Mouse (Mus musculus) limb, embryonic 14.5 days (tissue): ENCODE data around the gene Timp2. TPM values are rescaled to one million over a fixed set of nuclear protein-coding genes. Genes with fewer than 3 reads are reported as not detected.
A peak's percentile ranks its signal among the peaks of the same experiment; 100 is the strongest.

Source experiments
- ATAC-seq: fragments of 200-750 bp; cut with Nextera tagmentation; 2 replicates; pipeline ENCODE4 v1.8.0; 2017; ENCODE audit warnings: low read depth, moderate number of reproducible peaks, moderate TSS enrichment; ENCODE audit not compliant: low FRiP score
- DNase-seq: peaks from one replicate; pipeline ENCODE4 v3.0.0-alpha.2; 2015; ENCODE audit warnings: low spot score
- H3K27ac ChIP-seq: fragments of 300-500 bp; sonication (generic); replicated peaks from 2 replicates; pipeline ENCODE4 v1.5.1; 2014; ENCODE audit warnings: low read depth, mild to moderate bottlenecking, low read length, moderate library complexity, mixed read lengths
- H3K27me3 ChIP-seq: fragments of 300-500 bp; sonication (generic); 2 replicates; pipeline ENCODE4 v1.6.1; 2014; ENCODE audit warnings: low read length, mixed read lengths; ENCODE audit not compliant: control insufficient read depth, insufficient read depth
- H3K36me3 ChIP-seq: fragments of 300-500 bp; sonication (generic); 2 replicates; pipeline ENCODE4 v1.6.1; 2014; ENCODE audit warnings: mild to moderate bottlenecking, low read length, moderate library complexity, mixed read lengths; ENCODE audit not compliant: control insufficient read depth, insufficient read depth
- H3K4me1 ChIP-seq: fragments of 300-500 bp; sonication (generic); 2 replicates; pipeline ENCODE4 v1.6.1; 2014; ENCODE audit warnings: antibody characterized with exemption, low read length, mixed read lengths; ENCODE audit not compliant: control insufficient read depth, insufficient read depth
- H3K4me2 ChIP-seq: fragments of 300-500 bp; sonication (generic); replicated peaks from 2 replicates; pipeline ENCODE4 v1.6.1; 2014; ENCODE audit warnings: low read depth, mild to moderate bottlenecking, low read length, moderate library complexity; ENCODE audit not compliant: severe bottlenecking
- H3K4me3 ChIP-seq: fragments of 300-500 bp; sonication (generic); replicated peaks from 2 replicates; pipeline ENCODE4 v1.5.1; 2014; ENCODE audit warnings: low read length
- H3K9ac ChIP-seq: fragments of 300-500 bp; sonication (generic); 2 replicates; pipeline ENCODE4 v1.6.1; 2014; ENCODE audit warnings: mild to moderate bottlenecking, low read depth, low read length, moderate library complexity; ENCODE audit not compliant: severe bottlenecking
- H3K9me3 ChIP-seq: fragments of 300-500 bp; sonication (generic); 2 replicates; pipeline ENCODE4 v1.6.1; 2016; ENCODE audit warnings: low read length; ENCODE audit not compliant: control insufficient read depth
- POLR2A ChIP-seq: fragments of 200-500 bp; IDR thresholded peaks from 2 replicates; pipeline ENCODE4 v1.8.0; 2012; ENCODE audit warnings: inconsistent platforms, mild to moderate bottlenecking, moderate library complexity, borderline replicate concordance; ENCODE audit not compliant: insufficient read depth, insufficient read length; ENCODE audit errors: extremely low read depth
- WGBS: fragments of 180-500 bp; shearing (Covaris S2); extraction: QIAGEN DNeasy Blood & Tissue Kit; methylation state at CpG from one replicate; pipeline ENCODE4 v1.1.7; 2014; 5-methylcytosine and 5-hydroxymethylcytosine counted together
- polyA plus RNA-seq, 2 experiments: library from polyadenylated mRNA; depleted of rRNA in 1 of 2; stranded (reverse) in 1 of 2; unstranded in 1 of 2; fragments of >200 nt; fragmentation: Nextera tagmentation in 1 of 2; extraction: Ambion mirVana in 1 of 2; gene quantifications; 2 replicates each; pipeline versions ENCODE4 v1.2.1 to v1.2.3; 2012 to 2014

The Timp2 gene
- polyA plus RNA-seq, 2 experiments = 175 to 202 TPM

- Histone ChIP-seq H3K9ac (peak overlapping the region; percentile 98), H3K9me3 (no peaks in the 10 kb centered on the region), H3K4me1 (peaks cover 37% of the 10 kb centered on the region), H3K4me2 (peak overlapping the region; percentile 86), H3K36me3 (peaks cover 23% of the 10 kb centered on the region), H3K27me3 (no peaks in the 10 kb centered on the region), H3K27ac (peak overlapping the region; percentile 96), H3K4me3 (peak overlapping the region; percentile 93)
- peak; percentile 45; the same call in 1 of the 2 replicates for ATAC-seq
- TF ChIP-seq POLR2A = no peak
- no peak for DNase-seq
- 1% methylated on average over 20 of the region's 47 CpGs for WGBS
Measured at GRCm38 (mm10) chr11:118354636-118355191, 826 bp downstream of the Timp2 start.

- H3K4me1 ChIP-seq = peaks cover 54% of the 10 kb centered on the region
- H3K36me3 ChIP-seq = peaks cover 23% of the 10 kb centered on the region
- TF ChIP-seq POLR2A = no peak
- 74% methylated on average over 5 of the region's 5 CpGs for WGBS
- H3K4me3 ChIP-seq = no peak overlapping the region
- H3K9ac ChIP-seq = no peak overlapping the region
- no peaks in the 10 kb centered on the region for H3K27me3 ChIP-seq
- peak overlapping the region; percentile 50; the same call in 1 of the 2 replicates for H3K27ac ChIP-seq
- H3K4me2 ChIP-seq = no peak overlapping the region
- DNase-seq (no peak), ATAC-seq (no peak)
- no peaks in the 10 kb centered on the region for H3K9me3 ChIP-seq
Measured at GRCm38 (mm10) chr11:118349494-118349893, 6.0 kb downstream of the Timp2 start.

- Histone ChIP-seq H3K9me3 (no peaks in the 10 kb centered on the region), H3K4me1 (peaks cover 49% of the 10 kb centered on the region), H3K36me3 (peaks cover 23% of the 10 kb centered on the region), H3K27me3 (no peaks in the 10 kb centered on the region), H3K9ac (no peak overlapping the region), H3K4me2 (no peak overlapping the region; the same call in 1 of the 2 replicates), H3K4me3 (no peak overlapping the region), H3K27ac (peak overlapping the region; percentile 50; the same call in 1 of the 2 replicates)
- no peak for ATAC-seq
- no peak for TF ChIP-seq POLR2A
- WGBS = 45% methylated on average over 5 of the region's 5 CpGs
- no peak for DNase-seq
Measured at GRCm38 (mm10) chr11:118348877-118349276, 6.7 kb downstream of the Timp2 start.

GRCm38 (mm10) chr11:118348419-118348818 lies 7.1 kb downstream of the Timp2 start:
- WGBS = 48% methylated on average over 3 of the region's 3 CpGs
- DNase-seq (no peak), ATAC-seq (no peak)
- H3K9me3 ChIP-seq = no peaks in the 10 kb centered on the region
- peaks cover 23% of the 10 kb centered on the region for H3K36me3 ChIP-seq
- H3K4me2 ChIP-seq = no peak overlapping the region
- peaks cover 45% of the 10 kb centered on the region for H3K4me1 ChIP-seq
- H3K27ac ChIP-seq = no peak overlapping the region
- H3K27me3 ChIP-seq = no peaks in the 10 kb centered on the region
- H3K4me3 ChIP-seq = no peak overlapping the region
- H3K9ac ChIP-seq = no peak overlapping the region
- TF ChIP-seq POLR2A = no peak

GRCm38 (mm10) chr11:118347911-118348310 lies 7.6 kb downstream of the Timp2 start:
- H3K4me1 ChIP-seq = peaks cover 40% of the 10 kb centered on the region
- H3K27ac ChIP-seq = no peak overlapping the region
- no peak for ATAC-seq

GRCm38 (mm10) chr11:118347391-118347790 lies 8.1 kb downstream of the Timp2 start:
- 90% methylated on average over 2 of the region's 2 CpGs for WGBS
- Histone ChIP-seq H3K4me3 (no peak overlapping the region), H3K9ac (no peak overlapping the region), H3K4me1 (peaks cover 35% of the 10 kb centered on the region), H3K4me2 (no peak overlapping the region), H3K36me3 (peaks cover 19% of the 10 kb centered on the region; the same call in 1 of the 2 replicates), H3K27ac (no peak overlapping the region), H3K27me3 (no peaks in the 10 kb centered on the region), H3K9me3 (no peaks in the 10 kb centered on the region)
- no peak for TF ChIP-seq POLR2A
- no peak for DNase-seq
- ATAC-seq = no peak

More at GRCm38 (mm10) chr11:118347911-118348310, 7.6 kb downstream of the Timp2 start:
- no peak for TF ChIP-seq POLR2A
- H3K4me3 ChIP-seq = no peak overlapping the region
- WGBS = 79% methylated on average over 12 of the region's 12 CpGs
- no peak for DNase-seq
- H3K9ac ChIP-seq = no peak overlapping the region
- H3K36me3 ChIP-seq = peaks cover 19% of the 10 kb centered on the region
- H3K27me3 ChIP-seq = no peaks in the 10 kb centered on the region
- H3K9me3 ChIP-seq = no peaks in the 10 kb centered on the region
- H3K4me2 ChIP-seq = no peak overlapping the region
